Mouse (Mus musculus): Measurements from ENCODE around the gene Rcan2.

Rcan2 gene

DNA sequence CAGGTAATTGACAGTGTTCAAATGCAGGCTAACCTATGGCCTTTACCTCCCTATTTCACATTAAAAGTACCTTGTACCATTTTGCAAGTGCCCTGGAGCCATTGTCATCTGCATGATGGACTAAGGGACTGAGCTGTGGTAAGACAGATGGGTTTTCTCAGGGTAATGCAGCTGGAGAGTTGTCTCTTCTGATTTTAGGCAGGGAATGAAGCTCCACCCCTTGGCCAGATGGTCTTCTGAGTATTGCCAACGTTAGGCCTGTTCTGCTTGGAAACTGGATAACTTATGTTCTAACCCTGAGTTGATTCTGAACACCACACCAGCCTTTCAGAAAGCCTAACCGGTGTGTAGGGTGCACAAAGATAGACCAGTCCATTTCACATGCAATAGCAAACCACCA lies 222.7 kb downstream of the Rcan2 start:
- DNase-seq (ENCODE audit: low read depth), result no peak

- DNase-seq (ENCODE audit: low read depth), result no peak
Observed at GRCm38 (mm10) chr17:44025011-44025410, 223.9 kb downstream of the Rcan2 start.

DNA sequence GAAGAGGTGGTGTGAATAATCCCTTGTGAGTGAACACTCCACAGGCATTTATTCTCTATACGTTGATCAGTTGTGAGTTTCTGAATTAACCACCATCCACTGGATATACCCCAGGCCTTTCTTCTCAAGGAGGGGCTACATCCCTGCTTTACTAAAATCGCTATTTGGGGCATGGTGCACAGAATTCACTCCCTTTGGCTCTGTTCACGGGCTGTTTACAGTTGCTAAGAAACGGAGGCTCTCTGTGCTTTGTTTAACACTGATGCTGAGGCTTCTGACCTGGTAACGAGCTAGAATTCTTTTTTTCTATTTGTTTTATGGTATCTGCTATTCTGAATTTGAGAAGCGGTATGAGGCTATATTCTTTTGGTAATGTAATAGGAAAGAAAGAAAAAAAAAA lies 224.8 kb downstream of the Rcan2 start:
- DNase-seq (ENCODE audit: low read depth), result no peak

- no peak for DNase-seq (ENCODE audit: low read depth)
Observed at GRCm38 (mm10) chr17:44026378-44026777, 225.2 kb downstream of the Rcan2 start.

GRCm38 (mm10) chr17:44026786-44027185 lies 225.6 kb downstream of the Rcan2 start:
- no peak for DNase-seq (ENCODE audit: low read depth)

GRCm38 (mm10) chr17:44027311-44027710 lies 226.2 kb downstream of the Rcan2 start:
- DNase-seq (ENCODE audit: low read depth), result no peak

GRCm38 (mm10) chr17:44029616-44030015 lies 228.5 kb downstream of the Rcan2 start:
- peak; percentile 24 for DNase-seq (ENCODE audit: low read depth)

DNA sequence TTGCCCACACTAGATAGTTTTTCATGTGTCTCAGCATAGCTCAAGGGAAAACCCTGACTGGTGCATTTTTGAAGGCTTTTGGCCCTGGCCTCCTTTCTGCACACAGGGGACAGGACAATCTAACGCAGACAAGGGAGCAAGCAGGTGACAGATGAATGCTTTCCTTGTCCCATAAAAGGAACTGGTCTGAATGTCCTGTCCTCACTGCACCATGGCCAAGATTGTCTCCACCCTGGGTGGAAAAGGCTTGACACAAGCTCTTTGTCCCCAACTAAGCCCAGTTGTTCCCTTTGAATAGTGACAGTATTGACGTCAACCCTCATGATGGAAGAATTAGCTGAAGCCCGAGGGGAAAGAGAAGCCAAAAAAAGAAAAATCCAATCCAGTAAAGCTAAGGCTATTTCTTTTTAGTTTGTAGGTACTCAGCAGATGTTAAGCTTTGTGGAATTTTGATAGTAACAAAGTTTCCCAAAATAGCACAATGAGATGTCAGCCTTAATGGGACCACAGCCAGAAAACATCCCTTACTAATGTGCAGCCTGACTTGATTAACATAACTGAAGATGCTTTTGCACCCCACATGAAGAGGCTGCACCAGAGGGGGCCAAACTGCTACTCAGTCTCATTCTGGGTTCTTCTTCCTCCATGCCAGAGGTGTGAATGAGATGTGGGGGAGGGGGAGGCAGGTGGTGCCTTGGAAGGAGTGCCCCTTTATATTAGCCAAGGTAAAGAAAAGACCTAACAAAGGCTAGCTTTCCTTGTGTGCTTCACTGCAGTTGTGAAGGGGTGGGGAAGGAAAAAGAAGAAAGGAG lies 229.8 kb downstream of the Rcan2 start:
- DNase-seq (ENCODE audit: low read depth), result no peak

DNA sequence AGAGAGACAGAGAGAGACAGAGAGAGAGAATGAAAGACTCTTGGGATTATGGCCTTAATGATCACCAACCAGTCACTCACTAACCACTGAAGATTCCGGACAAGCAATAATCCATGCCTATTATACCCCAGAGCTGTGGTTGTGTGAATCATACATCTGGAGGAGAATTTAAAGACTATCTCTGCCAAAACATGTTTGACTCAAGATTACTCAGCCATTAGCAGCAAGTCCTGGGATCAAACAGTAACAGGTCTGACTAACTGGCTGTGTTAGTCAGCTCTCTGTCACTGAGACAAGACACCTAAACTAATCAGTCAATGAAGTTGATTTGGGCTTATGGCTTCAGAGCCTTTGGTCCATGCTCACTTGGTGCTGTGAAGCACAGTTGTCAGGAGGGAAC lies 233.9 kb downstream of the Rcan2 start:
- no peak for DNase-seq (ENCODE audit: low read depth)

GRCm38 (mm10) chr17:44038656-44039055 lies 237.5 kb downstream of the Rcan2 start:
- DNase-seq (ENCODE audit: low read depth), result peak; percentile 13

DNA sequence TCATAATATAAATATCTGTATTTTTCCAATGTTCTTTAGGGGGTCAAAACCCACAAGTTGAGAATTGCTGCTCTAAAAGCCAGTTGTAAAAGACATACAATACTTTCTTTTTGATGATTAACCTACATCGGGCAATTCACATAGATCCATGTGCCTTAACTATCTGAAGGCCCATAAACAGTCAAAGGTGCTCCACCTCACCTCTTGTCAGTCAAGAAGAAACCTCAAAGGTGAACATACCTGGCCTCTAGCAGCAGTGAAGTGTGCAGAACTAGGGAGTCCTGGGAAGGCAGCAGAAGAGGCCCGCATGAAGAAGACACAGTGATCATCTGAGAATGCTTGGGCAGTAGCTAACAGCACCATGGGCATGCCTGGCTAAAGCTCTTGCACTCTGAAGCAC lies 239.3 kb downstream of the Rcan2 start:
- DNase-seq (ENCODE audit: low read depth), result no peak

GRCm38 (mm10) chr17:44042301-44042700 lies 241.2 kb downstream of the Rcan2 start:
- DNase-seq (ENCODE audit: low read depth), result no peak

- no peak for DNase-seq (ENCODE audit: low read depth)
Observed at GRCm38 (mm10) chr17:44042861-44043260, 241.7 kb downstream of the Rcan2 start.

DNA sequence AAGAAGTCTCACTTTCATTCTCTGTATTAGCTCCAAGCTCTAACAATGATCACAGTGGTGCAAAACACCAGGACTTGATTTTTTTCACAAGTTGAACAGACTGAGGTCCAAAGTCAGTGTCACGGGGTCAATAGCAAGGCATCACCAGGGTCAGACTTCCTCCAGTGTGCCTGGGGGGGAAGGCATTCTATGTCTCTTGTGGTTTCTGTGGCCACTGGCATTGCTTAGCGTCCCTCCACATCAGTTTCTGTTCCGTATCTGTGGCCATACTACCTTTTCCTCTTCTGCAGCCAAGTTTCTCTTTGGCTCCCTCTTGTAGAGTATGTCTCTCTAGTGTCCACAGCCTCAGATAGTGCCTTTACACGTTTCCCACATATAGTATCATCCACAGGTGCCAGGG lies 252.3 kb downstream of the Rcan2 start:
- DNase-seq (ENCODE audit: low read depth), result peak; percentile 42

GRCm38 (mm10) chr17:44057123-44057522 lies 256.0 kb downstream of the Rcan2 start:
- no peak for DNase-seq (ENCODE audit: low read depth)

DNA sequence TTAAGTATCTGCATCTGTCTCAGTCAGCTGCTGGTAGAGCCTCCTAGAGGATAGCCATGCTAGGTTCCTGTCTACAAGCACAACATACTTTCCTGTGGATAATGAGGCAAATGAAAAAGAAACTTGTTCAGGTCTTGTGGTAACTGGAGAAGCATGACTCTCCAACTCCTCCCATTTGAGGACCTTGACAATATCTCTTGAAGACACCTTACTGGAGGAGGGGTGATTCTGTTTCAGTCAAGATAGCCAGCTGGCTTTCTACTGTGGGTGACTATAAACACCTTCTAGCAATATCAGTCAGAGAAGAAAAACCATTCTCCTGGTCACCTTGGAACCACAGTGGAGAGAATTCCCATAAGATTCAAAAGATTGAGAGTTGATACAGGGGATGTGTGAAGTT lies 257.0 kb downstream of the Rcan2 start:
- no peak for DNase-seq (ENCODE audit: low read depth)

DNA sequence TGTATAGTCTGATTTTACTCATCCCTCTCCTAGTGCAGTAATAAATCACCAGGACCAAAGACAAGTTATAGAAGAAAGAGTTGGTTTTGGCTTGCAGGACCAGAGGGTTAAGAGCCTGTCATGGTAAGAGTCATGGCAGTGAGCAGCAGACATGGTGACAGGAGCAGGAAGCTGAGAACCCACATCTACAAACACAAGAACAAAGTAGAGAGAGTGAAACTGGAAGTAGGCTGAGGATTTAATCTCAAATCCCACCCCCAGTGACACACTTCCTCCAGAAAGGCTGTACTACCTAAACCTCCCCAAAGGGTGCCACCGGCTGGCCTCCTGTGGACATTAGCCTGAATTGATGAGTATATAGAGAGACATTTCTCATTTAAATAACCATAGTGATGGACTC lies 259.6 kb downstream of the Rcan2 start:
- no peak for DNase-seq (ENCODE audit: low read depth)

GRCm38 (mm10) chr17:44061289-44061890 lies 260.2 kb downstream of the Rcan2 start:
- no peak for DNase-seq (ENCODE audit: low read depth)

DNA sequence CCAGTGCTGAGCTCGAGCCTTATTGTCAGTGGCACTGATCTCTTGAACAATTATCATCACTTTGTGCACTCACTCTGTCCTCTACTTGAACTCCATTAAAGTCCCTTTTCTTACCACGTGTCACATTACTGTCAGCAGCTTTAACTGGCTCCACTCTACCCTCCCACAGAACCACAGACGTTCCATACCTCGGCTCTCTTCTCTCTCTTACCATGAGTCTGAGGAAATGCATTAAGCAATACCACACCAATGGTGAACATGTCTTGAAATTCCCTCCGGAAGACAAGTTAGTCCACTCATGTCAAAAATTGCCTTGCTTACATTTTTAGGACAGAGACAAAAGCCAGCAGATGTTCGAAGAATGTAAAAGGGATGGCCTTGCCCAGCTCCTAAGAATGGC lies 267.7 kb downstream of the Rcan2 start:
- DNase-seq (ENCODE audit: low read depth), result no peak

- no peak for DNase-seq (ENCODE audit: low read depth)
Observed at GRCm38 (mm10) chr17:44071680-44072079, 270.5 kb downstream of the Rcan2 start.

- no peak for DNase-seq (ENCODE audit: low read depth)
Observed at GRCm38 (mm10) chr17:44075601-44076000, 274.4 kb downstream of the Rcan2 start.

DNA sequence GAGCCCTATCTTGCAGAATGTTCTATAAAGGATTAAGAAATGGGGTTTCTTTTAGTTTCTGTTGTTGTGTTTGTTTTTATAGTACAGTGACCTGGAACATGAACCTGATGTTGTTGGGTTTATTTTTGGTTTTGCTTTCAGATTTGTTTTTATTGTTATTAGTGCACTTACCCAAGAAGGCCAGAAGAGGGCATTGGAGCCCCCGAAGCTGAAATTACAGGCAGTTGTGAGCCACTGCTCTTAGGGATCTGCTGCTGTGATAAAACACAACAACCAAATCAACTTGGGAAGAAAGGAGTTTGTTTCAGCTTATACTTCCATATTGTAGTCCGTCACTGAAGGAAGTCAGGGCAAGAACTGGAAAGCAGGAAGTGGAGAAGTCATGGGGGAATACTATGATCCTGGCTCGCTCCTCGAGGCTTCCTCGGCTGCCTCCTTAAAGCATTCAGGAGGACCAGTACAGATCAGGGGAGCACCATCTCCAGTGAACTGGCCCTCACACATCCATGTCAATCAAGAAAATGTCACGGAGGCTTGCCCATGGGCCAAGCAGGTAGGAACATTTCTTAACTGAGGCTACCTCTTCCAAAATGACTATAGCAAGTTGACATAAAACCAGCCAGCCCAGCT lies 275.0 kb downstream of the Rcan2 start:
- DNase-seq (ENCODE audit: low read depth), result peak; percentile 35

- no peak for DNase-seq (ENCODE audit: low read depth)
Observed at GRCm38 (mm10) chr17:44077146-44077842, 276.1 kb downstream of the Rcan2 start.

Measured in c-Kit-positive CD71-negative TER-119-negative erythroid progenitor cells, embryonic 14.5 days (primary cell).